Mouse (Mus musculus) liver, postnatal 0 days (tissue): Measurements from ENCODE around the gene Tnrc18.

Experiments used
- CTCF ChIP-seq: sonication (generic); IDR thresholded peaks from 2 replicates; pipeline ENCODE4 v1.5.1; 2016; ENCODE audit warnings: antibody characterized with exemption, low read depth
- EP300 ChIP-seq: IDR thresholded peaks from 2 replicates; pipeline ENCODE4 v1.6.1; 2016; ENCODE audit warnings: antibody characterized with exemption, low read depth, mild to moderate bottlenecking

- TF ChIP-seq CTCF, result peak; percentile 84
- no peak for TF ChIP-seq EP300
Observed at GRCm38 (mm10) chr5:142767937-142768336, 49.5 kb downstream of the Tnrc18 start.
